Mouse (Mus musculus) myocyte (in vitro differentiated cells): ENCODE data around the gene Slc39a11.

Experiments used
- CEBPB ChIP-seq: IDR thresholded peaks from 2 replicates; pipeline ENCODE4 v1.6.1; 2011; ENCODE audit warnings: mild to moderate bottlenecking, moderate library complexity; ENCODE audit not compliant: poor library complexity, insufficient read depth, severe bottlenecking
- E2F4 ChIP-seq: IDR thresholded peaks from one replicate; pipeline ENCODE4 v1.6.1; 2011; ENCODE audit warnings: mild to moderate bottlenecking, control low read depth, moderate library complexity; ENCODE audit not compliant: insufficient read depth
- MAX ChIP-seq: IDR thresholded peaks from one replicate; pipeline ENCODE4 v1.6.1; 2011; ENCODE audit warnings: low read depth, mild to moderate bottlenecking, control low read depth
- MYOD1 ChIP-seq, 3 experiments: IDR thresholded peaks; one replicate each; pipeline ENCODE4 v1.6.1; 2011; ENCODE audit warnings: control low read depth in 2 of 3, low read depth in 2 of 3, mild to moderate bottlenecking in 2 of 3, moderate library complexity in 1 of 3; ENCODE audit not compliant: insufficient read length in 2 of 3, control insufficient read depth in 1 of 3
- POLR2A ChIP-seq: IDR thresholded peaks from one replicate; pipeline ENCODE4 v1.6.1; 2011; ENCODE audit warnings: low read depth, mild to moderate bottlenecking, control low read depth, moderate library complexity; ENCODE audit not compliant: insufficient read length
- POLR2AphosphoS2 ChIP-seq: IDR thresholded peaks from one replicate; pipeline ENCODE4 v1.6.1; 2011; ENCODE audit warnings: low read depth, control low read depth; ENCODE audit not compliant: insufficient read length
- REST ChIP-seq: IDR thresholded peaks from one replicate; pipeline ENCODE4 v1.6.1; 2011; ENCODE audit warnings: mild to moderate bottlenecking, control low read depth, moderate library complexity; ENCODE audit not compliant: insufficient read depth, insufficient read length
- SRF ChIP-seq: IDR thresholded peaks from one replicate; pipeline ENCODE4 v1.6.1; 2011; ENCODE audit warnings: low read depth; ENCODE audit not compliant: control insufficient read depth, insufficient read length
- TCF12 ChIP-seq: IDR thresholded peaks from one replicate; pipeline ENCODE4 v1.6.1; 2011; ENCODE audit warnings: mild to moderate bottlenecking, control low read depth; ENCODE audit not compliant: poor library complexity, insufficient read depth, severe bottlenecking
- TCF3 ChIP-seq: IDR thresholded peaks from one replicate; pipeline ENCODE4 v1.6.1; 2011; ENCODE audit warnings: low read depth, control low read depth; ENCODE audit not compliant: insufficient read length
- USF1 ChIP-seq: IDR thresholded peaks from one replicate; pipeline ENCODE4 v1.6.1; 2011; ENCODE audit warnings: low read depth, mild to moderate bottlenecking, control low read depth, moderate library complexity

- no peak for TF ChIP-seq POLR2A
- no peak for TF ChIP-seq TCF3
- TF ChIP-seq POLR2AphosphoS2, result no peak
- no peak for TF ChIP-seq USF1
- no peak for TF ChIP-seq MYOD1 (IDR thresholded peaks at IDR 0.05; ENCODE audit: control insufficient read depth in 1 of 3, insufficient read length in 2 of 3, low read depth in 2 of 3)
- TF ChIP-seq TCF12, result no peak
- TF ChIP-seq E2F4, result no peak
- TF ChIP-seq MAX, result no peak
- no peak for TF ChIP-seq CEBPB
- no peak for TF ChIP-seq SRF
- TF ChIP-seq REST, result no peak
These were observed 16.5 kb downstream of the Slc39a11 start for GRCm38 (mm10) chr11:113633398-113633797.
